Mouse (Mus musculus) cerebellum, adult 9-11 months (tissue): ENCODE data around the gene Tnr.

Experiments used
- DNase-seq: peaks from one replicate; pipeline ENCODE4 v3.0.0; 2022

The Tnr gene

GRCm38 (mm10) chr1:159977786-159978185 is 454.2 kb downstream of the Tnr start:
- DNase-seq = no peak

DNA sequence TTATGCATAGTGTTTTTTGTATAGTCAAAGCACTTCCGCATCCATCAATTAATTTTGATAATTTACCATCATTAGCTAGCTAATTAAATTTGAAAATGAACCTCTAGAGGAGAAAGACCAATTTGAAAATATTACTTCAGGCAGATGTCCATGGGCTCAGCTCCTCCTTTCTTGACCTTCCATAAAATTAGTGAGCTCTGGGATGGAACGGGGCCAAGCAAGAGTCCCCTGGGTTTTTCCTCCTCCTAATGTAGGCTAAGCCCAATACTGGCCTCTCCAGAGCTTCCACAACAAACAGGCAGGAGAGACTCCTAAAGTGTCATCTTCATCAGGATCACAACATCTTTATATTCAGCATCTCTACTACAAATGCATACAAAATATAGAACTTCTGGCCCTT is 455.5 kb downstream of the Tnr start:
- DNase-seq = no peak

DNA sequence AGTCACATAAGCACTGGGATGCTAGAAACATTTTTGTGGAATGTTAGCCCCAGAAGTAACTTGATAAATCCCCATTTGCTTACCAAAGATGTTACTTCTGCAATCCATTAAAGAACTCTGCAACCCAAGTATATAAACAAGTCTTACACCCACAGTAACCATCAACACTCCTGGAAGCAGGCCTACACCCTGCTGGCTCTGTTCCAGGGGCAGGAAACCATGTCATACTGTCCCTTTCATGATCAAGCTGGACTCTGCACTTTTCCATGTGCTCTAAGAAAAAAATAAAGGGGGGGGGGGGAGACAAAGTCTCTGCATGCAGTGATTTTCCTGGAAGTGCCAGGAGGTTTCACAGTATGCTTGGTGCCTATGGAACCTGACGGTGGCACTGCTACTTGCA is 456.8 kb downstream of the Tnr start:
- DNase-seq = no peak
